8 mouse cellular contexts compared by ENCODE assay signal in the genomic region with DNA sequence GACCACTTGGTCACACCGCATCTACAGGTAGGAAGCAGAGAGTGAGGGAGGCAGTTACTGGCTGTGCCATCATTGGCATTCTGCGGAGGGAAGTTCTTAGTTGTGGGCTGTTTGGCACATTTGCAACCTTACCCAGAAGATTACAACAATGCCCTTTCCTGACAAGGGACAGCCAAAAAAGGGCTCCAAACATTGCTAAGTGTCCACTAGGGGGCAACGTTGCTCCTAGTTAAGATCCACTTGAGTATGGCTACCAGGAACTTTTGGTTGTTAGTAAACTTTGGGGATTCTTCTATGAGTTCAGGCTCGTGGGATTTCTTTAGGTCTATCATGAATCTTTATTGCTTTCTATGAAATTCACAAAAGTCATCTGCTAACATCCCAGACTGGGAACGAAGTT.
A peak's percentile ranks its signal among the peaks of the same experiment; 100 is the strongest.
DNase-seq lines count a peak whose midpoint lies in the region; ATAC-seq and TF ChIP-seq lines count a peak whose summit lies in the region.

No protein-coding gene starts in this region.

- H3K9ac ChIP-seq in hindbrain, embryonic 11.5 days (ENCODE audit: low read depth, low read length) = no peak overlapping the region
- H3K9ac ChIP-seq in hindbrain, embryonic 12.5 days = no peak overlapping the region
- H3K9ac ChIP-seq in ES-E14 (ENCODE audit: insufficient read depth, low read depth, low read length, poor library complexity, severe bottlenecking) = no peak overlapping the region
- no peak overlapping the region for H3K9ac ChIP-seq in neural tube, embryonic 12.5 days

- H3K9me3 ChIP-seq in hindbrain, embryonic 11.5 days (ENCODE audit: control insufficient read depth, low read length) = no peaks in the 10 kb centered on the region
- H3K9me3 ChIP-seq in hindbrain, embryonic 12.5 days (replicated peaks) = no peaks in the 10 kb centered on the region; the same call in 1 of the 2 replicates
- no peaks in the 10 kb centered on the region for H3K9me3 ChIP-seq in ES-E14 (ENCODE audit: control insufficient read depth, insufficient read depth, low read depth, low read length)
- H3K9me3 ChIP-seq in neural tube, embryonic 12.5 days = peaks cover 10% of the 10 kb centered on the region; the same call in 1 of the 2 replicates

- WGBS in hindbrain, embryonic 11.5 days = 37% methylated on average over 5 of the region's 5 CpGs
- WGBS in hindbrain, embryonic 12.5 days = 44% methylated on average over 5 of the region's 5 CpGs
- 41% methylated on average over 5 of the region's 5 CpGs for WGBS in neural tube, embryonic 12.5 days

- H3K27ac ChIP-seq in hindbrain, embryonic 11.5 days (ENCODE audit: low read depth, low read length) = no peak overlapping the region
- H3K27ac ChIP-seq in hindbrain, embryonic 12.5 days = no peak overlapping the region
- H3K27ac ChIP-seq in ES-E14 (ENCODE audit: insufficient read depth, low read depth, low read length, poor library complexity, severe bottlenecking) = no peak overlapping the region
- no peak overlapping the region for H3K27ac ChIP-seq in gastrocnemius, adult 2 months
- H3K27ac ChIP-seq in neural tube, embryonic 12.5 days = no peak overlapping the region

- in situ Hi-C loops in ES-E14 (cut with MboI; ENCODE audit: low sequenced_read_pairs in 2 of 2, unreplicated experiment in 2 of 2) = loop anchor here in 1 of 2 experiments (25.0 kb wide), 1 partner anchor 260 kb away; no protein-coding TSS in a partner anchor

- intact Hi-C loops in gastrocnemius, adult 2 months (cut with DNase I) = loop anchor here (1.0 to 5.0 kb wide), 2 partner anchors 97 to 175 kb away; no protein-coding TSS in a partner anchor
- intact Hi-C loops in left cerebral cortex, postnatal 10 days (cut with DNase I) = loop anchor here (5.0 kb wide), 1 partner anchor 95 kb away; the partner anchor contains the start of gene Slc2a13

- H3K4me3 ChIP-seq in hindbrain, embryonic 11.5 days (ENCODE audit: low read depth, low read length) = no peak overlapping the region
- H3K4me3 ChIP-seq in hindbrain, embryonic 12.5 days = no peak overlapping the region
- H3K4me3 ChIP-seq in ES-E14 (ENCODE audit: insufficient read depth in 1 of 2, low read depth in 1 of 2, low read length in 2 of 2, poor library complexity in 1 of 2, severe bottlenecking in 1 of 2) = no peak overlapping the region
- H3K4me3 ChIP-seq in gastrocnemius, adult 2 months = no peak overlapping the region
- no peak overlapping the region for H3K4me3 ChIP-seq in neural tube, embryonic 12.5 days

- H3K36me3 ChIP-seq in hindbrain, embryonic 11.5 days (ENCODE audit: control insufficient read depth, insufficient read depth, low read length) = no peaks in the 10 kb centered on the region
- no peaks in the 10 kb centered on the region for H3K36me3 ChIP-seq in hindbrain, embryonic 12.5 days
- H3K36me3 ChIP-seq in ES-E14 (ENCODE audit: control insufficient read depth, insufficient read depth, low read length, poor library complexity, severe bottlenecking) = no peaks in the 10 kb centered on the region
- no peaks in the 10 kb centered on the region for H3K36me3 ChIP-seq in neural tube, embryonic 12.5 days

- DNase-seq in hindbrain, embryonic 11.5 days (ENCODE audit: low spot score) = peak; percentile 79
- peak; percentile 58 for DNase-seq in ES-E14 (ENCODE audit: low read depth, low spot score)
- DNase-seq in c-Kit-positive CD71-positive TER-119-positive erythroid progenitor cells, embryonic 14.5 days (ENCODE audit: low spot score) = peak; percentile 15
- peak; percentile 55 for DNase-seq in gastrocnemius, adult 2 months
- peak; percentile 14 to 37 for DNase-seq in left cerebral cortex, postnatal 10 days (ENCODE audit: extremely low spot score in 1 of 2, low spot score in 2 of 2)
- peak; percentile 21 to 51 for DNase-seq in urinary bladder, postnatal 36 days (ENCODE audit: low spot score in 2 of 2)

- H3K4me2 ChIP-seq in hindbrain, embryonic 11.5 days (replicated peaks; ENCODE audit: low read depth, low read length) = no peak overlapping the region
- no peak overlapping the region for H3K4me2 ChIP-seq in hindbrain, embryonic 12.5 days (replicated peaks)
- no peak overlapping the region for H3K4me2 ChIP-seq in neural tube, embryonic 12.5 days (replicated peaks)

- no peaks in the 10 kb centered on the region for H3K27me3 ChIP-seq in hindbrain, embryonic 11.5 days (ENCODE audit: control insufficient read depth, insufficient read depth, low read length)
- no peaks in the 10 kb centered on the region for H3K27me3 ChIP-seq in hindbrain, embryonic 12.5 days
- H3K27me3 ChIP-seq in neural tube, embryonic 12.5 days (replicated peaks) = no peaks in the 10 kb centered on the region

- peak; percentile 78 for TF ChIP-seq CTCF in gastrocnemius, adult 2 months (IDR thresholded peaks at IDR 0.05)

- no peaks in the 10 kb centered on the region for H3K4me1 ChIP-seq in hindbrain, embryonic 11.5 days (replicated peaks; ENCODE audit: control insufficient read depth, insufficient read depth, low read length)
- no peaks in the 10 kb centered on the region for H3K4me1 ChIP-seq in hindbrain, embryonic 12.5 days
- H3K4me1 ChIP-seq in ES-E14 (ENCODE audit: control insufficient read depth in 2 of 2, insufficient read depth in 2 of 2, low read length in 2 of 2, poor library complexity in 1 of 2) = no peaks in the 10 kb centered on the region
- H3K4me1 ChIP-seq in neural tube, embryonic 12.5 days = no peaks in the 10 kb centered on the region

- ATAC-seq in hindbrain, embryonic 11.5 days (ENCODE audit: low FRiP score) = no peak
- ATAC-seq in hindbrain, embryonic 12.5 days (ENCODE audit: low FRiP score) = no peak
- ATAC-seq in neural tube, embryonic 12.5 days (ENCODE audit: low FRiP score, low read depth) = peak; percentile 44; the same call in 1 of the 2 replicates

TF ChIP-seq in ES-E14, 5 proteins besides CTCF, POLR2A, EP300 and RAD21:
- TF ChIP-seq HCFC1 (IDR thresholded peaks at IDR 0.05; ENCODE audit: borderline replicate concordance, insufficient read depth, low read length) (no peak), ZC3H11A (IDR thresholded peaks at IDR 0.05; ENCODE audit: borderline replicate concordance, low read depth, low read length) (peak; percentile 63; the same call in 1 of the 2 replicates)

Comparison
In these comparisons a context has a peak if more than half of its experiments do, and no peak if none do; other contexts are left out.
1. DNase-seq: peak in every context shown above with its lines; median percentile 79 in hindbrain, embryonic 11.5 days; 58 in ES-E14; 55 in gastrocnemius, adult 2 months; 36 in urinary bladder, postnatal 36 days; 26 in left cerebral cortex, postnatal 10 days; 15 in c-Kit-positive CD71-positive TER-119-positive erythroid progenitor cells, embryonic 14.5 days.